Mouse (Mus musculus): ENCODE data around the gene Apom. TPM values are rescaled to one million over a fixed set of nuclear protein-coding genes. Genes with fewer than 3 reads are reported as not detected.
A peak's percentile ranks its signal among the peaks of the same experiment; 100 is the strongest.

Apom gene
- polyA plus RNA-seq, 1 experiment from 2014 or later: 1,216 TPM

DNA sequence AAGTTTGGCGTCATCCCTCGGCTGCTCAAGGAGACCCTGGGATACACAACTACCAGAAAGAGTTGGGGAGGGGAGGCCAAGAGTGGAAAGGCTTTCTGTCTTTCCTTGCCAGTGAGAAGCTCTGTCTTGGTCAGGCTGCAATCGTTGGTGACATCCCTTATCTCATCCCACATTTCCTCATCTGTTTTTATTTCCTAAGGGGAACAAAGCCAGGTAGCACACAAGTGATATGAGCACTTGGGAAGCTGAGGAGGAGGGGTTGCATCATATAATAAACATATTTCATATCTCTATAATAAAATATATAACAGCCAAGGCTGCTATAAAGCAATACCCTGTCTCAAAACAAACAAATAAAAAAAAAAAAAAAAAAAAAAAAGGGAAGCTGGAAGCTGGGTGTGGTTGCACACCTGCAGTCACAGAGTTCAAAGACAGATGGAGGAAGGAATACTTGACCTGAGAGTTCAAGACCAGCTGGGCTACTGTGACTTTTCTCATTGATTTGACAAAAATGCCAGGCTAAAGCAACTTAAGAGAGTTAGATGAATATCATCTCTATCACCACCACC is 47.8 kb downstream of the Apom start:
- H3K9me3 ChIP-seq (ENCODE audit: low read length): no peaks in the 10 kb centered on the region
- H3K27me3 ChIP-seq (ENCODE audit: insufficient read depth, low read length): no peaks in the 10 kb centered on the region
- ATAC-seq: no peak
- DNase-seq: no peak
- H3K4me1 ChIP-seq (ENCODE audit: insufficient read depth): peaks cover 16% of the 10 kb centered on the region
- no peaks in the 10 kb centered on the region for H3K36me3 ChIP-seq (replicated peaks; ENCODE audit: insufficient read depth, low read length)
- H3K9ac ChIP-seq (replicated peaks): no peak overlapping the region
- no peak overlapping the region for H3K4me2 ChIP-seq (ENCODE audit: low read depth, low read length)
- H3K4me3 ChIP-seq (ENCODE audit: low read depth, low read length): no peak overlapping the region
- WGBS (ENCODE audit: insufficient replicate concordance): 47% methylated on average over 3 of the region's 3 CpGs
- TF ChIP-seq CTCF (IDR thresholded peaks at IDR 0.05; ENCODE audit: low read depth) (no peak), EP300 (IDR thresholded peaks at IDR 0.05; ENCODE audit: low read depth) (no peak)
- H3K27ac ChIP-seq (ENCODE audit: low read depth): no peak overlapping the region

DNA sequence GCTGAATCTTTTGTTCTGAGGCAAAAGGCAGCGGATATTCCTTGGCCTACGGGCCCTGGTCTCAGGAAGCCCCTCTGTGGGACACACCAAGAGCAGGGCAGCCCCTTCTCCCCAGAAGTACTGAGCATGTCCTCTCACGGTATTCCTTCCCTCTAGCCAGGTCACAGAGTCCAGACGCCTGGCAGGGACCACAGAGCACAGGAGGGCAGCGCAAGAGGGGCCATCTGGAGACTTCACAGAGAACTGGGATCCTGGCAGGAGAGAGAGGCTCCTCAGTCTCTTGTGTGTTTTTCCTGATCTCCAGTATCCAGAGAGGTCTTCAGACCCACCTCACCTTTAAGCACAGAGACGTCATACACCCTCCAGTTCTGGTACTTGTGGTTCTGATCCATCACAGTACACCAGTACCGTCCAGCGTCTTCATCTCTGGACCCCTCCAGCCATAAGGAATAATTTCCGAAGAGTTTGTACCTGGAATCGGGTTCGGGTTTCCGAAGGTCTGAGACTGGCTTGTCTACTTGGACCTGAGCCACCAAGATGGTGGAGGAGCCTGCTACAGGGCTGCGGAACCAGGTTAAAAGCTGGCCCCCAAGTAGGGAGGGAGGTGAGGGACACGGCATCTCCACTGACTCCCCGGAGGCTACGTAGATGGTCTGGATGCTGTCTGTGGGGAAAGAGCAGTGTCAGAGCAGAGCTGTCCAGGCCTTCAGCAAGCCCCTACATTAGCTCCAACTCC is 48.8 kb downstream of the Apom start:
- ATAC-seq (no peak), DNase-seq (no peak)
- Histone ChIP-seq H3K9me3 (ENCODE audit: low read length) (no peaks in the 10 kb centered on the region), H3K4me1 (ENCODE audit: insufficient read depth) (peaks cover 18% of the 10 kb centered on the region), H3K4me2 (ENCODE audit: low read depth, low read length) (no peak overlapping the region), H3K27me3 (ENCODE audit: insufficient read depth, low read length) (no peaks in the 10 kb centered on the region), H3K27ac (ENCODE audit: low read depth) (no peak overlapping the region), H3K9ac (replicated peaks) (no peak overlapping the region), H3K36me3 (replicated peaks; ENCODE audit: insufficient read depth, low read length) (no peaks in the 10 kb centered on the region), H3K4me3 (ENCODE audit: low read depth, low read length) (no peak overlapping the region)
- WGBS (ENCODE audit: insufficient replicate concordance): 86% methylated on average over 16 of the region's 16 CpGs
- TF ChIP-seq EP300 (IDR thresholded peaks at IDR 0.05; ENCODE audit: low read depth) (no peak), CTCF (IDR thresholded peaks at IDR 0.05; ENCODE audit: low read depth) (no peak)

DNA sequence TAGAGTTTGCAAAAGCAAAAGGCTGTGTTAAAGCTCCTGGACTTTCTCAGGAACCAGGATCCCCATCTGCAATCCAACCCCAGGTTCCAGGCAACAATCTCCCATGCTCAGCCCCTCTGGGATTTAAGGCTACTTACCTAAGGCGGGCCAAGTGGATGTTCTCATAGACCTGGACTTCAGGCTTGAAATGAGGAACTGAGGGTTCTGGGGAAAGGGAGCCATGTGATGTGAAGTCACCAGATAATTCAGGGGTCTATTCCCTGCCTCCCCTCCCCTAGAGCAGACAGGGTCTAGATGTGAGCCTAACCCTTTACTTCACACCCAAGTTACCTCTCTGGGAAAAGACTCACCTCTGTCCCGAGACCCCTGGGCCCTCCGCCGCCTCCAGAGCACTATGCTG is 51.1 kb downstream of the Apom start:
- WGBS (ENCODE audit: insufficient replicate concordance): 76% methylated on average over 4 of the region's 4 CpGs
- H3K4me2 ChIP-seq (ENCODE audit: low read depth, low read length): no peak overlapping the region; the same call in 1 of the 2 replicates

DNA sequence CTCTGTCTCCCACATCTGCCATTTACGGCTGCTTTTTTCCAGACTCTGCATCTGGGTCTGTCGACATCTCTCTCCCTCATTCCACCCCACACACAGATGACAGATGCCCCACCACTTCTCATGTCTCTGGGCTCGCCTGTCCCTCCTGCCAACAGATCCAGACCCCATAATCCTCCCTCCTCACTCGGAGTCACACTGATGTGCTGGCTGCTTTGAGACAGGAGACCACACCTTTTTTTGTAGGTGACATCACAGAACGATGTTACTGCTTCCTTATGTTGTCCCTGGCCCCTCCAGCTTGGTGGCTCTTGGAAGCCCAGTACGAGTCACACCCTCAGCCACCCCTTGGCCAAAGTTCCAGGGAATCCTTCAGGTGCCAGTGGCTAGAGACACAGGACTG is 51.6 kb downstream of the Apom start:
- ATAC-seq: peak; percentile 48
- peak overlapping the region; percentile 33; the same call in 1 of the 2 replicates for H3K9ac ChIP-seq (replicated peaks)
- H3K4me3 ChIP-seq (ENCODE audit: low read depth, low read length): peak overlapping the region; percentile 17; the same call in 1 of the 2 replicates
- peaks cover 14% of the 10 kb centered on the region for H3K4me1 ChIP-seq (ENCODE audit: insufficient read depth)
- 0 out of 2 replicates have a peak, but pooled peaks cover 4% of the 10 kb centered on the region for H3K27me3 ChIP-seq (ENCODE audit: insufficient read depth, low read length)
- no peaks in the 10 kb centered on the region for H3K36me3 ChIP-seq (replicated peaks; ENCODE audit: insufficient read depth, low read length)
- WGBS (ENCODE audit: insufficient replicate concordance): 32% methylated on average over 6 of the region's 6 CpGs
- peak overlapping the region; percentile 50 for H3K27ac ChIP-seq (ENCODE audit: low read depth)
- no peak for DNase-seq
- TF ChIP-seq CTCF (IDR thresholded peaks at IDR 0.05; ENCODE audit: low read depth) (no peak), EP300 (IDR thresholded peaks at IDR 0.05; ENCODE audit: low read depth) (no peak)
- H3K4me2 ChIP-seq (ENCODE audit: low read depth, low read length): peak overlapping the region; percentile 51
- H3K9me3 ChIP-seq (ENCODE audit: low read length): no peaks in the 10 kb centered on the region

More for the DNA sequence above, 51.1 kb downstream of the Apom start:
- H3K9ac ChIP-seq (replicated peaks): 0 out of 2 replicates have a peak overlapping the region, but pooled peaks have one; percentile 33
- no peaks in the 10 kb centered on the region for H3K9me3 ChIP-seq (ENCODE audit: low read length)
- TF ChIP-seq CTCF (IDR thresholded peaks at IDR 0.05; ENCODE audit: low read depth) (no peak), EP300 (IDR thresholded peaks at IDR 0.05; ENCODE audit: low read depth) (no peak)
- H3K4me1 ChIP-seq (ENCODE audit: insufficient read depth): peaks cover 17% of the 10 kb centered on the region
- no peak for ATAC-seq
- H3K36me3 ChIP-seq (replicated peaks; ENCODE audit: insufficient read depth, low read length): no peaks in the 10 kb centered on the region
- no peak overlapping the region; the same call in 1 of the 2 replicates for H3K27ac ChIP-seq (ENCODE audit: low read depth)
- no peak overlapping the region for H3K4me3 ChIP-seq (ENCODE audit: low read depth, low read length)
- no peak for DNase-seq
- 0 out of 2 replicates have a peak, but pooled peaks cover 4% of the 10 kb centered on the region for H3K27me3 ChIP-seq (ENCODE audit: insufficient read depth, low read length)

DNA sequence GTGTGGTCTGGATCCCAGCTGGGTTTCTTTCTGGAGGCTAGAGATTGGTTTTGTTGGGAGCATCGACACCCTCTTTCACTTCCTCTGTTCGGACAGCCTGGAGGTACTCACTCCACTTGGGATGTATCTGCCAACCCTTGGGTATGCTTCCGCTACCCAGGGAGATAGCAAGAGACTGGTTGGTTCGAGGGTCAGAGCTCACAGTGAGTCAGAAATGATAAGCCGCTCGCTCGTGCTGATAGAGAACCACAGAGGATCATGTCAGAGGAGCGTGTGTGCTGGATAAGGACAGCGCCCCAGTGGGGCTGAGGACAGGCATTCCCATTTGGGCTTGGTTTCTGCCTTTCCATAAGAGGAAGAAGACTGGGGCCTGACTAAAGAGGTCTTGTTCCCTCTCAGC is 52.1 kb downstream of the Apom start:
- 28% methylated on average over 9 of the region's 9 CpGs for WGBS (ENCODE audit: insufficient replicate concordance)
- H3K4me3 ChIP-seq (ENCODE audit: low read depth, low read length): peak overlapping the region; percentile 17; the same call in 1 of the 2 replicates
- DNase-seq (peak; percentile 54), ATAC-seq (peak; percentile 85)
- TF ChIP-seq CTCF (IDR thresholded peaks at IDR 0.05; ENCODE audit: low read depth) (peak; percentile 57), EP300 (IDR thresholded peaks at IDR 0.05; ENCODE audit: low read depth) (peak; percentile 88)
- peak overlapping the region; percentile 50 for H3K27ac ChIP-seq (ENCODE audit: low read depth)
- peaks cover 14% of the 10 kb centered on the region for H3K4me1 ChIP-seq (ENCODE audit: insufficient read depth)
- H3K4me2 ChIP-seq (ENCODE audit: low read depth, low read length): peak overlapping the region; percentile 51
- H3K9ac ChIP-seq (replicated peaks): peak overlapping the region; percentile 33; the same call in 1 of the 2 replicates
- 0 out of 2 replicates have a peak, but pooled peaks cover 4% of the 10 kb centered on the region for H3K27me3 ChIP-seq (ENCODE audit: insufficient read depth, low read length)
- no peaks in the 10 kb centered on the region for H3K9me3 ChIP-seq (ENCODE audit: low read length)
- no peaks in the 10 kb centered on the region for H3K36me3 ChIP-seq (replicated peaks; ENCODE audit: insufficient read depth, low read length)

Other genes with a start within 250 kb of the Apom start
- gene C2, start 233.8 kb downstream of the Apom start, polyA plus RNA-seq (2015; fragmentation: Nextera tagmentation; extraction: Ambion mirVana): 35.7 and 37.3 TPM in 2 replicates
- 11.1 TPM in 2 replicates for gene Ehmt2, start 233.6 kb downstream of the Apom start, polyA plus RNA-seq (2015; fragmentation: Nextera tagmentation; extraction: Ambion mirVana)
- 3.5 and 3.6 TPM in 2 replicates for gene Slc44a4, start 217.6 kb downstream of the Apom start, polyA plus RNA-seq (2015; fragmentation: Nextera tagmentation; extraction: Ambion mirVana)
- 35.6 and 40.3 TPM in 2 replicates for gene Neu1, start 200.8 kb downstream of the Apom start, polyA plus RNA-seq (2015; fragmentation: Nextera tagmentation; extraction: Ambion mirVana)
- 0.06 and 0.12 TPM in 2 replicates for gene Hspa1b, start 172.8 kb downstream of the Apom start, polyA plus RNA-seq (2015; fragmentation: Nextera tagmentation; extraction: Ambion mirVana)
- gene Gm20481, start 162.1 kb downstream of the Apom start, polyA plus RNA-seq (2015; fragmentation: Nextera tagmentation; extraction: Ambion mirVana): 0.28 TPM in 1 of 2 replicates, not detected in the other
- 0.46 and 0.59 TPM in 2 replicates for gene Hspa1a, start 159.9 kb downstream of the Apom start, polyA plus RNA-seq (2015; fragmentation: Nextera tagmentation; extraction: Ambion mirVana)
- gene Hspa1l, start 159.3 kb downstream of the Apom start, polyA plus RNA-seq (2015; fragmentation: Nextera tagmentation; extraction: Ambion mirVana): 0.18 TPM in 1 of 2 replicates, not detected in the other
- 69.8 and 76.7 TPM in 2 replicates for gene Lsm2, start 150.2 kb downstream of the Apom start, polyA plus RNA-seq (2015; fragmentation: Nextera tagmentation; extraction: Ambion mirVana)
- gene Vars, start 131.1 kb downstream of the Apom start, polyA plus RNA-seq (2015; fragmentation: Nextera tagmentation; extraction: Ambion mirVana): 38.0 and 43.8 TPM in 2 replicates
- gene Vwa7, start 115.5 kb downstream of the Apom start, polyA plus RNA-seq (2015; fragmentation: Nextera tagmentation; extraction: Ambion mirVana): 0.09 and 0.12 TPM in 2 replicates
- gene Sapcd1, start 104.0 kb downstream of the Apom start, polyA plus RNA-seq (2015; fragmentation: Nextera tagmentation; extraction: Ambion mirVana): 3.3 and 4.1 TPM in 2 replicates
- 3.8 and 4.2 TPM in 2 replicates for gene Msh5, start 85.3 kb downstream of the Apom start, polyA plus RNA-seq (2015; fragmentation: Nextera tagmentation; extraction: Ambion mirVana)
- 98.6 and 102 TPM in 2 replicates for gene Clic1, start 82.1 kb downstream of the Apom start, polyA plus RNA-seq (2015; fragmentation: Nextera tagmentation; extraction: Ambion mirVana)
- gene Ddah2, start 73.0 kb downstream of the Apom start, polyA plus RNA-seq (2015; fragmentation: Nextera tagmentation; extraction: Ambion mirVana): 15.8 and 17.2 TPM in 2 replicates
- gene Ly6g6c, start 66.7 kb downstream of the Apom start, polyA plus RNA-seq (2015; fragmentation: Nextera tagmentation; extraction: Ambion mirVana): 0.32 and 0.49 TPM in 2 replicates
- 6.5 and 7.1 TPM in 2 replicates for gene Mpig6b, start 65.9 kb downstream of the Apom start, polyA plus RNA-seq (2015; fragmentation: Nextera tagmentation; extraction: Ambion mirVana)
- 0.19 TPM in 1 of 2 replicates, not detected in the other for gene Ly6g6e, start 55.1 kb downstream of the Apom start, polyA plus RNA-seq (2015; fragmentation: Nextera tagmentation; extraction: Ambion mirVana)
- gene Ly6g6d, start 54.0 kb downstream of the Apom start, polyA plus RNA-seq (2015; fragmentation: Nextera tagmentation; extraction: Ambion mirVana): 0.54 and 0.60 TPM in 2 replicates
- 4.0 and 5.3 TPM in 2 replicates for gene Ly6g6f, start 46.4 kb downstream of the Apom start, polyA plus RNA-seq (2015; fragmentation: Nextera tagmentation; extraction: Ambion mirVana)
- gene Abhd16a, start 42.8 kb downstream of the Apom start, polyA plus RNA-seq (2015; fragmentation: Nextera tagmentation; extraction: Ambion mirVana): 47.3 and 49.3 TPM in 2 replicates
- not detected in 2 replicates for gene Ly6g5c, start 23.8 kb downstream of the Apom start, polyA plus RNA-seq (2015; fragmentation: Nextera tagmentation; extraction: Ambion mirVana)
- gene Ly6g5b, start 16.6 kb downstream of the Apom start, polyA plus RNA-seq (2015; fragmentation: Nextera tagmentation; extraction: Ambion mirVana): 0.32 and 0.67 TPM in 2 replicates
- gene Gpank1, start 10.6 kb downstream of the Apom start, polyA plus RNA-seq (2015; fragmentation: Nextera tagmentation; extraction: Ambion mirVana): 8.1 and 9.6 TPM in 2 replicates
- gene Csnk2b, start 10.0 kb downstream of the Apom start, polyA plus RNA-seq (2015; fragmentation: Nextera tagmentation; extraction: Ambion mirVana): 120 and 131 TPM in 2 replicates
- gene D17H6S53E, start 5.7 kb downstream of the Apom start, polyA plus RNA-seq (2015; fragmentation: Nextera tagmentation; extraction: Ambion mirVana): 4.4 and 4.8 TPM in 2 replicates
- 16.5 and 19.7 TPM in 2 replicates for gene Bag6, start 3.1 kb upstream of the Apom start, polyA plus RNA-seq (2015; fragmentation: Nextera tagmentation; extraction: Ambion mirVana)
- 28.0 and 32.9 TPM in 2 replicates for gene Prrc2a, start 32.8 kb upstream of the Apom start, polyA plus RNA-seq (2015; fragmentation: Nextera tagmentation; extraction: Ambion mirVana)
- 34.1 and 39.1 TPM in 2 replicates for gene Aif1, start 44.0 kb upstream of the Apom start, polyA plus RNA-seq (2015; fragmentation: Nextera tagmentation; extraction: Ambion mirVana)
- 41.2 and 44.2 TPM in 2 replicates for gene Lst1, start 56.4 kb upstream of the Apom start, polyA plus RNA-seq (2015; fragmentation: Nextera tagmentation; extraction: Ambion mirVana)
- gene Ltb, start 62.4 kb upstream of the Apom start, polyA plus RNA-seq (2015; fragmentation: Nextera tagmentation; extraction: Ambion mirVana): 5.3 and 6.0 TPM in 2 replicates
- gene Tnf, start 70.0 kb upstream of the Apom start, polyA plus RNA-seq (2015; fragmentation: Nextera tagmentation; extraction: Ambion mirVana): 0.59 and 0.75 TPM in 2 replicates
- not detected in 2 replicates for gene Lta, start 73.3 kb upstream of the Apom start, polyA plus RNA-seq (2015; fragmentation: Nextera tagmentation; extraction: Ambion mirVana)
- 0.22 TPM in 2 replicates for gene Gm16181, start 88.8 kb upstream of the Apom start, polyA plus RNA-seq (2015; fragmentation: Nextera tagmentation; extraction: Ambion mirVana)
- 0.98 and 1.3 TPM in 2 replicates for gene Atp6v1g2, start 101.6 kb upstream of the Apom start, polyA plus RNA-seq (2015; fragmentation: Nextera tagmentation; extraction: Ambion mirVana)
- 4.1 and 4.4 TPM in 2 replicates for gene Nfkbil1, start 103.7 kb upstream of the Apom start, polyA plus RNA-seq (2015; fragmentation: Nextera tagmentation; extraction: Ambion mirVana)
- 79.6 and 87.2 TPM in 2 replicates for gene Ddx39b, start 109.7 kb upstream of the Apom start, polyA plus RNA-seq (2015; fragmentation: Nextera tagmentation; extraction: Ambion mirVana)
- 256 and 291 TPM in 2 replicates for gene H2-D1, start 130.7 kb upstream of the Apom start, polyA plus RNA-seq (2015; fragmentation: Nextera tagmentation; extraction: Ambion mirVana)
- 0.07 and 0.17 TPM in 2 replicates for gene H2-Q1, start 188.4 kb upstream of the Apom start, polyA plus RNA-seq (2015; fragmentation: Nextera tagmentation; extraction: Ambion mirVana)
- 4.9 and 5.3 TPM in 2 replicates for gene H2-Q2, start 210.2 kb upstream of the Apom start, polyA plus RNA-seq (2015; fragmentation: Nextera tagmentation; extraction: Ambion mirVana)
- 4.1 and 5.6 TPM in 2 replicates for gene H2-Q4, start 247.6 kb upstream of the Apom start, polyA plus RNA-seq (2015; fragmentation: Nextera tagmentation; extraction: Ambion mirVana)